Mouse (Mus musculus) hindbrain, postnatal 0 days (tissue): Measurements from ENCODE around the gene Paqr6. TPM values are rescaled to one million over a fixed set of nuclear protein-coding genes. Genes with fewer than 3 reads are reported as not detected.

ENCODE experiments used
- ATAC-seq: fragments of 200-750 bp; cut with Nextera tagmentation; 2 replicates; pipeline ENCODE4 v1.8.0; 2017; ENCODE audit warnings: mild to moderate bottlenecking, moderate TSS enrichment, moderate library complexity
- DNase-seq: peaks from one replicate; pipeline ENCODE4 v3.0.0-alpha.2; 2015; ENCODE audit warnings: low spot score
- H3K27ac ChIP-seq: fragments of 300-500 bp; sonication (generic); 2 replicates; pipeline ENCODE4 v1.5.1; 2014; ENCODE audit warnings: mild to moderate bottlenecking
- H3K27me3 ChIP-seq: fragments of 300-500 bp; sonication (generic); 2 replicates; pipeline ENCODE4 v1.6.1; 2014; ENCODE audit warnings: low read length, mixed read lengths; ENCODE audit not compliant: insufficient read depth
- H3K36me3 ChIP-seq: fragments of 300-500 bp; sonication (generic); 2 replicates; pipeline ENCODE4 v1.6.1; 2014; ENCODE audit warnings: low read length, mixed read lengths; ENCODE audit not compliant: insufficient read depth
- H3K4me1 ChIP-seq: fragments of 300-500 bp; sonication (generic); 2 replicates; pipeline ENCODE4 v1.6.1; 2014; ENCODE audit warnings: antibody characterized with exemption, low read length, mixed read lengths; ENCODE audit not compliant: insufficient read depth
- H3K4me2 ChIP-seq: fragments of 300-500 bp; sonication (generic); 2 replicates; pipeline ENCODE4 v1.6.1; 2014; ENCODE audit warnings: low read depth, mild to moderate bottlenecking, low read length, moderate library complexity, mixed read lengths
- H3K4me3 ChIP-seq: fragments of 300-500 bp; sonication (generic); 2 replicates; pipeline ENCODE4 v1.5.1; 2014; ENCODE audit warnings: low read length
- H3K9ac ChIP-seq: fragments of 300-500 bp; sonication (generic); replicated peaks from 2 replicates; pipeline ENCODE4 v1.6.1; 2014; ENCODE audit warnings: mild to moderate bottlenecking, low read length, moderate library complexity, mixed read lengths
- H3K9me3 ChIP-seq: fragments of 300-500 bp; sonication (generic); 2 replicates; pipeline ENCODE4 v1.6.1; 2016; ENCODE audit warnings: low read length, mixed read lengths
- CTCF ChIP-seq: IDR thresholded peaks from 2 replicates; pipeline ENCODE4 v1.5.1; 2016; ENCODE audit warnings: antibody characterized with exemption, control low read depth, low read depth
- WGBS: fragments of 180-500 bp; shearing (Covaris S2); extraction: QIAGEN DNeasy Blood & Tissue Kit; methylation state at CpG from one replicate; pipeline ENCODE4 v1.1.7; 2014; 5-methylcytosine and 5-hydroxymethylcytosine counted together
- polyA plus RNA-seq: library from polyadenylated mRNA; unstranded; fragments of >200 nt; fragmentation: Nextera tagmentation; extraction: Ambion mirVana; gene quantifications from 2 replicates; pipeline ENCODE4 v1.2.1, GENCODE M21; 2015
- total RNA-seq: library from RNA; depleted of rRNA; stranded (reverse); fragments of >200 nt; gene quantifications from 2 replicates; pipeline ENCODE4 v1.2.3, GENCODE M21; 2014

The Paqr6 gene
- total and polyA plus RNA-seq, 2 experiments from 2014 or later = 8.6 to 10.1 TPM

DNA sequence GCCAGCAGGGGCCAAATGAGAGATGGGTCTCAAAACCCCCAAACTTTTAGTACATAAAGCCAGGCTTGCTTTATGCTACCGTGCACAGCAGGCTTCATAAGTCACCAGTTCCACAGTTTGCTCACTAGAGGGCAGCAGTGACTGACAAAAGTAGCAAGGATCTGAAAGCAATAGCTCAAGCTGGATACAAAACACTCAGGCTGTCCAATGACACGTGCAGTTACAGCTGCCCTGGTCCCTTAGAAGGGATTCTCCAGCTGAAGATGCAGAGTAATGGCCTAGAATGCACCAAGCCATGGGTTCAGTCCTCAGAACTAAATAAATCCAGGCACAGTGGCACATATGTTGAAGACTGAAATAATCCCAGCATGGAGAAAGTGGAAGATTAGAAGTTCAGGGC is 42.7 kb downstream of the Paqr6 start:
- H3K4me3 ChIP-seq = no peak overlapping the region
- DNase-seq = peak; percentile 94
- WGBS = 2% methylated on average over 2 of the region's 2 CpGs
- peaks cover 9% of the 10 kb centered on the region for H3K36me3 ChIP-seq
- peak; percentile 93 for TF ChIP-seq CTCF
- ATAC-seq = peak; percentile 44
- H3K4me1 ChIP-seq = no peaks in the 10 kb centered on the region
- H3K27ac ChIP-seq = no peak overlapping the region
- H3K9ac ChIP-seq = no peak overlapping the region
- H3K27me3 ChIP-seq = no peaks in the 10 kb centered on the region
- no peaks in the 10 kb centered on the region for H3K9me3 ChIP-seq
- H3K4me2 ChIP-seq = no peak overlapping the region

DNA sequence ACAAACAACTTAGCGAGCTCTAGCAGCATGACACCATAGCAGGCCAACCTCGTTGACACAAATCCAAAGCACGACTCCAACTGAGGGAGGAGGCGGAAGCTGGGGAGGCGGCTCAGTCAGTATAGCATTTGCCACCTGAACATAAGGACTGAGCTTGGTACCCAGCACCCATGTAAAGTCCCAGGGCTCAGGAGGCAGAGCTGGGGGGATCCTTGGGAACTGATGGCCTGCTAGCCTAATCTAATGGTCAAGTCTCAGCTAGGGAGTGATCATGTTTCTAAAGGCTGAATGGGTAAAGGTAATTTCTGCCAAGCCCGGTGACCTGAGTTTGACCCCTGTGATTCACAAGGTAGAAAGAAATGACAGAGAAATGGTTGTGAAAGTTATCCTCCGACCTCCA is 43.1 kb downstream of the Paqr6 start:
- Histone ChIP-seq H3K4me1 (no peaks in the 10 kb centered on the region), H3K9ac (no peak overlapping the region), H3K36me3 (peaks cover 14% of the 10 kb centered on the region), H3K4me3 (no peak overlapping the region), H3K27me3 (no peaks in the 10 kb centered on the region), H3K27ac (no peak overlapping the region), H3K4me2 (no peak overlapping the region), H3K9me3 (no peaks in the 10 kb centered on the region)
- no peak for DNase-seq
- no peak for ATAC-seq
- WGBS = 58% methylated on average over 7 of the region's 7 CpGs
- TF ChIP-seq CTCF = no peak

DNA sequence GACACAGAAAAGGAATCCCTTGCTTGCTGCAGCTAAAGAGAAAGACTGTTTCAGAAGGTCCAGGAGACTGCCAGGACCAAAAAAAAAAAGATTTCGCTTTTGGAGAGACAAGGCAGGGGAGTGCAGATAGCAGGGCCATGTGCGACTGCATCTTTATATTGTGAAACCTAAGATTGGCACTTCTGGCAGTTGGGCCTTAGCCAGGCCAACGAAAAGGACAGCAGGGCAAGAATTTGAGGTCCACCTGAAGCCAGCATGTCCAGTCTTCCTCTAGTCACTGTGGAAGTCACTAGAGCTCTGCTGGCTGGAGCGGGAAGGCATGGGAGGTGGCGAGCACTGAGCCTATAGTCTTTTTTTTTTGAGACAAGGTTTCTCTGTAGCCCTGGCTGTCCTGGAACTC is 44.6 kb downstream of the Paqr6 start:
- H3K9ac ChIP-seq = 0 out of 2 replicates have a peak overlapping the region, but pooled peaks have one; percentile 71
- no peak for TF ChIP-seq CTCF

DNA sequence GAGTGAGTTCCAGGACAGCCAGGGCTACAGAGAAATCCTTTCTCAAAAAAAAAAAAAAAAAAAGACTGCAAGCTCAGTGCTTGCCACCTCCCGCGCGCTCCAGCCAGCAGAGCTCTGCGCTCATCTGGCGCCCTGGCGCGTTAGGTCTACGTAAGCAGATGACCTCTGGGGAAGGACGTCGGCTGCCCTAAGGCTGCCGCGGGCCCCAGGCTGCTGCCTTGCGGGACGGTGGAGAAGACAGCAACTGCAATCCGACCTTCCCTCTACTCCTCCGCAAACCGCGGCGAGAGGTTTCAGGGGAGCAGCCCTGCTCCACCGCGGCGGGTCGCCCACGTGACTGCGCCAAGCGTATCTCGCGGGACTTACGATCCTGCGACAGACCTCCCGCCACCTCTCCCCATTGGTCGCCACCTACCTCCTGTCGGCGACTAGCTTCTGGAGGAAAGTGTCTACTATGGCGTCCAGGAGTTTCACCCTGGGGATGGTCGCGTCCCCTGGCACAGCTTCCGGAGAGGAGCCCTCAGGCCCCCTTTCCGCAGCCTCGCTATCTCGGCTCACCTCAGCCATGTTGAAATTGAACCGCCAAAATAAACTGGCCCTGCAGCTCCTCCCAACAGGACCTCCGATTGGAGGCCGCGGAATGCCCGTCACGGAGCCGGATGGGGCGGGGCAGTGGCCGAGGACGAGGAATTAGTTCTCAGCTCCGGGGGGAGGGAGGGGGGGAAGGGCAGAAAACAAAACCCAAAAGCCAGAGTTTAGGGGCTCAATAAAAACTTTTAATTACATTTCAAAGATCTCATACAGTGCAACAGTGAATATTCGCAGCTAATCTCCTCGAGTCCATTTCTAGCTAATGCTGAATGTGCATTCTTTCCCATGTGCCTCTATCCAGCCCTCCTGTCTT is 45.6 kb downstream of the Paqr6 start, which contains the start of gene Pmf1:
Gene Pmf1 (minus strand): TSS at position 591 of the 904 bp plus-strand sequence.
- Histone ChIP-seq H3K4me3 (peak within 1 kb of the TSS; percentile 53), H3K4me1 (no peaks in the 10 kb centered on the region), H3K9ac (peak within 1 kb of the TSS; percentile 71), H3K36me3 (peaks cover 19% of the 10 kb centered on the region), H3K27ac (peak within 1 kb of the TSS; percentile 85), H3K4me2 (peak within 1 kb of the TSS; percentile 74), H3K27me3 (no peaks in the 10 kb centered on the region), H3K9me3 (no peaks in the 10 kb centered on the region)
- peak; percentile 93 for DNase-seq
- under 1% methylated on average over 54 of the region's 54 CpGs for WGBS
- TF ChIP-seq CTCF = no peak
- peak; percentile 94 for ATAC-seq

More for the DNA sequence above, 44.6 kb downstream of the Paqr6 start:
- WGBS = 59% methylated on average over 5 of the region's 5 CpGs
- Histone ChIP-seq H3K4me1 (no peaks in the 10 kb centered on the region), H3K9me3 (no peaks in the 10 kb centered on the region), H3K4me2 (peak overlapping the region; percentile 74), H3K36me3 (peaks cover 16% of the 10 kb centered on the region), H3K4me3 (peak overlapping the region; percentile 53), H3K27ac (no peak overlapping the region), H3K27me3 (no peaks in the 10 kb centered on the region)
- DNase-seq (no peak), ATAC-seq (no peak)

DNA sequence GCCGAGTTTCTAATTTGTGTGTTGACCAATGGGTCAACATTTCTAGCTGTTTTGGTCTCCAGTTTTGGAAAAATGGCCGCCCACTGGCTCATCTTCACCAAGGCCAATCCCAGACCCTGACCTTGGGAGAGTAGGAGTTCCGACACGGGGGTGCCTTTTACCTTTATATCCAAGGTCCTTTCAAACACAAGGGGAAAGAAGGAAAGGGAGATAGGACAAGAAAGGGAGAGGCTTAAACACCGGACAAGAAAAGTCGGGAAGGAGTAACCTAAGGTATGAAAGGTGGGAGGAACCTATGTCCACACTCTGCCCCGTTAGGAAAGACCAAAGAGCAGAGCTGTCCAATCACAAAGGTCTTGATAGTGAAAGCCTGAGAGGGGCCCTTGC is 46.3 kb downstream of the Paqr6 start:
- no peaks in the 10 kb centered on the region for H3K4me1 ChIP-seq
- peak overlapping the region; percentile 85 for H3K27ac ChIP-seq
- ATAC-seq = no peak
- WGBS = 36% methylated on average over 7 of the region's 7 CpGs
- peak overlapping the region; percentile 53 for H3K4me3 ChIP-seq
- H3K27me3 ChIP-seq = no peaks in the 10 kb centered on the region
- peaks cover 25% of the 10 kb centered on the region for H3K36me3 ChIP-seq
- no peaks in the 10 kb centered on the region for H3K9me3 ChIP-seq
- DNase-seq = no peak
- H3K4me2 ChIP-seq = peak overlapping the region; percentile 74
- peak overlapping the region; percentile 71; the same call in 1 of the 2 replicates for H3K9ac ChIP-seq
- no peak for TF ChIP-seq CTCF

DNA sequence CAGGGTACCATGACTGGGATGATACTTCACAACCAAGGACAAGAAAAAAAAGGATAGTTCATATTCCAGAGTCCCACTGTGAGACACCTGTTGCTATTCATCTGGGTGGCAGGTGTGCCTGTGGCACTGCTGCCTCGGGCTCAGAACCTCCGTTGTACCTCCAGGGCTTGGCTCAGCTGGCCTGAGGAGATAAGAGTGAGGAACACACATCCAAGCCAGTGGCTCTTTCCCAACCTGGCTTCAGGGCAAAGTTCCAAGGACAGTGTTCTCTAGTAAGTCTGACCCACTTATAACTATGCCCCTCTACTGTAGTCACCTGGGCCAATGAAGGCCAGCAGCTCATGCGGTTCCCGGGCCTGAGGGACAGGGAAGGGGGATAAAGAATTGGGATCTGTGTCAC is 47.3 kb downstream of the Paqr6 start:
- H3K4me2 ChIP-seq = no peak overlapping the region
- no peak overlapping the region for H3K4me3 ChIP-seq
- no peak for DNase-seq
- H3K4me1 ChIP-seq = no peaks in the 10 kb centered on the region
- no peak overlapping the region for H3K27ac ChIP-seq
- no peak for ATAC-seq
- no peaks in the 10 kb centered on the region for H3K9me3 ChIP-seq
- no peak overlapping the region for H3K9ac ChIP-seq
- H3K27me3 ChIP-seq = no peaks in the 10 kb centered on the region
- no peak for TF ChIP-seq CTCF
- H3K36me3 ChIP-seq = peaks cover 31% of the 10 kb centered on the region
- 83% methylated on average over 4 of the region's 4 CpGs for WGBS

DNA sequence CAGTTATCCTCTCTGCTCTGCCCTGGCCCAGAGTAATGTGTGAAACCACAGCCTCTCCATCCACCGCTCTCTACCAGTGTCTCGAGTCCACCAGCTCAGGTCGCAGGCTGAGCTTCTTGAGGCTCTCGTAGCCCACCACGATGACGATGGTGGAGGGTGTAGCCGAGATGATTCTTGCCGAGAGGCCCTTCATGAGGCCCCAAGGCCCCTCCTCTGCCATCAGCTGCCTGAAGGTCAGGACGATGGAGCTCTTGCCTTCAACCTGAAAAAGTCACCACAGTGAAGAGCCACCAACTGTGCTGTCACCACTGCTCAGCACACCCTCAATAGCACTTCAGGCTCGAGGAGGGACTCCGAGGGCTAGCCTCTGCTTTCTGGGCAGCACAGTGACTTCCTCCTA is 48.3 kb downstream of the Paqr6 start:
- no peaks in the 10 kb centered on the region for H3K4me1 ChIP-seq
- no peak overlapping the region for H3K4me3 ChIP-seq
- TF ChIP-seq CTCF = no peak
- DNase-seq = no peak
- 88% methylated on average over 11 of the region's 11 CpGs for WGBS
- no peak overlapping the region for H3K9ac ChIP-seq
- no peak for ATAC-seq
- no peak overlapping the region for H3K4me2 ChIP-seq
- no peaks in the 10 kb centered on the region for H3K9me3 ChIP-seq
- H3K27ac ChIP-seq = no peak overlapping the region
- H3K27me3 ChIP-seq = no peaks in the 10 kb centered on the region
- H3K36me3 ChIP-seq = peaks cover 31% of the 10 kb centered on the region
